23 mouse cellular contexts compared by ENCODE assay signal in the genomic region with DNA sequence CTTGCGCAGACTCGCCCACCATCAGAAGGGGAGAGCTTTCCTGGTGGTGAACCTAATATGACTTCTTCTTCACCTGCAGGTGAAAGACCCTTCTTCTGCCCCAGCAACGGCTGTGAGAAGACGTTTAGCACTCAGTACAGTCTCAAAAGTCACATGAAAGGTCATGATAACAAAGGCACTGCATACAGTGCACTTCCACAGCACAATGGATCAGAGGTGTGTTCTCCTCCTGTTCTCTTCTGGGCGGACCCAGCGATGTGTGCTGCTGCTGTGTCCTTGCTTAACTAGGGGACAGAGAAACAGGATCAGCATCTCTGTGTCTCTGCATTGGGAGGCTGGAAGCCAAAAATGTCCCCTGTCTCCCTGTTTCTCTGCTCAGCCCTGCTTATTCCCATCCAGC. TPM values are rescaled to one million over a fixed set of nuclear protein-coding genes. Genes with fewer than 3 reads are reported as not detected.
A peak's percentile ranks its signal among the peaks of the same experiment; 100 is the strongest.
DNase-seq lines count a peak whose midpoint lies in the region; ATAC-seq and TF ChIP-seq lines count a peak whose summit lies in the region.
"Had no signal": no experiment of that assay in that cellular context is flagged by ENCODE, and none has a peak within 500 bp of the region (broad histone marks: within the 10 kb centered on the region; RNA-seq: fewer than 3 reads in every experiment).

No protein-coding gene starts in this region.

- in situ Hi-C loops in ES-E14 (cut with MboI; ENCODE audit: low sequenced_read_pairs in 2 of 2, unreplicated experiment in 2 of 2), result no loop called here

- H3K4me3 ChIP-seq in ES-Bruce4 (ENCODE audit: low read depth, low read length), result peak overlapping the region; percentile 37
- peak overlapping the region; percentile 18 to 27; a peak in 2 of 4 replicates for H3K4me3 ChIP-seq in ES-E14 (ENCODE audit: insufficient read depth in 1 of 2, low read depth in 1 of 2, low read length in 2 of 2, poor library complexity in 1 of 2, severe bottlenecking in 1 of 2)
- no peak overlapping the region for H3K4me3 ChIP-seq in heart, embryonic 10.5 days
- no peak overlapping the region for H3K4me3 ChIP-seq in forebrain, embryonic 13.5 days
- H3K4me3 ChIP-seq: embryonic facial prominence, embryonic 10.5 days; embryonic facial prominence, embryonic 12.5 days had no signal

- TF ChIP-seq EP300 in ES-Bruce4 (IDR thresholded peaks at IDR 0.05; ENCODE audit: insufficient read depth, low read depth, low read length), result 0 out of 2 replicates have a peak, but pooled peaks have one; percentile 67

- 0 out of 2 replicates have a peak, but pooled peaks cover 3% of the 10 kb centered on the region for H3K36me3 ChIP-seq in ES-Bruce4 (ENCODE audit: control insufficient read depth, insufficient read depth, low read length, poor library complexity, severe bottlenecking)
- peaks cover 10% of the 10 kb centered on the region; the same call in 1 of the 2 replicates for H3K36me3 ChIP-seq in ES-E14 (ENCODE audit: control insufficient read depth, insufficient read depth, low read length, poor library complexity, severe bottlenecking)
- peaks cover 79% of the 10 kb centered on the region for H3K36me3 ChIP-seq in heart, embryonic 10.5 days
- H3K36me3 ChIP-seq in forebrain, embryonic 13.5 days (ENCODE audit: poor library complexity, severe bottlenecking), result peaks cover 83% of the 10 kb centered on the region

- H3K4me2 ChIP-seq in forebrain, embryonic 13.5 days, result no peak overlapping the region
- H3K4me2 ChIP-seq: embryonic facial prominence, embryonic 12.5 days had no signal

- no peak for TF ChIP-seq CTCF in ES-Bruce4 (IDR thresholded peaks at IDR 0.05; ENCODE audit: low read depth, low read length)

- H3K4me1 ChIP-seq in ES-Bruce4 (ENCODE audit: control insufficient read depth, insufficient read depth, low read length) (peaks cover 1% of the 10 kb centered on the region), ES-E14 (ENCODE audit: control insufficient read depth in 2 of 2, insufficient read depth in 2 of 2, low read length in 2 of 2, poor library complexity in 1 of 2) (peaks cover 3 to 16% of the 10 kb centered on the region in 2 experiments)
- H3K4me1 ChIP-seq in heart, embryonic 10.5 days, result no peaks in the 10 kb centered on the region
- H3K4me1 ChIP-seq in forebrain, embryonic 13.5 days, result no peaks in the 10 kb centered on the region
- H3K4me1 ChIP-seq: embryonic facial prominence, embryonic 10.5 days; embryonic facial prominence, embryonic 12.5 days had no signal

- ATAC-seq in forebrain, embryonic 13.5 days, result no peak
- ATAC-seq: forebrain, embryonic 14.5 days; forebrain, embryonic 16.5 days had no signal

- H3K27me3 ChIP-seq in ES-Bruce4 (ENCODE audit: control insufficient read depth, insufficient read depth, low read length, poor library complexity, severe bottlenecking), result no peaks in the 10 kb centered on the region
- H3K27me3 ChIP-seq in heart, embryonic 10.5 days (ENCODE audit: insufficient read depth, poor library complexity, severe bottlenecking), result no peaks in the 10 kb centered on the region
- H3K27me3 ChIP-seq in forebrain, embryonic 13.5 days, result no peaks in the 10 kb centered on the region
- H3K27me3 ChIP-seq: embryonic facial prominence, embryonic 12.5 days had no signal

- DNase-seq in ES-E14 (ENCODE audit: low read depth, low spot score), result peak; percentile 63
- peak; percentile 93 for DNase-seq in ZHBTc4 (ENCODE audit: low read depth, low spot score)
- no peak for DNase-seq in heart, embryonic 10.5 days (ENCODE audit: low spot score)
- no peak for DNase-seq in embryo, embryonic 9.5 days (ENCODE audit: extremely low spot score)
- DNase-seq: adrenal gland, adult 2 months; adrenal gland, postnatal 10 days; adrenal gland, postnatal 25 days; cerebellum, adult 11 months; cerebellum, adult 18-20 months; cerebellum, adult 8-10 months; cerebellum, adult 9-11 months; cerebellum, postnatal 14 days; cerebellum, postnatal 36 days; embryo, embryonic 11 days had no signal

- peak overlapping the region; percentile 55; the same call in 1 of the 2 replicates for H3K9ac ChIP-seq in ES-Bruce4 (ENCODE audit: low read depth, poor library complexity, severe bottlenecking)
- peak overlapping the region; percentile 34; the same call in 1 of the 2 replicates for H3K9ac ChIP-seq in ES-E14 (ENCODE audit: insufficient read depth, low read depth, low read length, poor library complexity, severe bottlenecking)
- no peak overlapping the region for H3K9ac ChIP-seq in forebrain, embryonic 13.5 days
- H3K9ac ChIP-seq: embryonic facial prominence, embryonic 12.5 days had no signal

- H3K27ac ChIP-seq in ES-Bruce4 (ENCODE audit: insufficient read depth, low read length) (peak overlapping the region; percentile 97), ES-E14 (ENCODE audit: insufficient read depth, low read depth, low read length, poor library complexity, severe bottlenecking) (peak overlapping the region; percentile 84)
- H3K27ac ChIP-seq in heart, embryonic 10.5 days, result no peak overlapping the region
- no peak overlapping the region for H3K27ac ChIP-seq in forebrain, embryonic 13.5 days
- H3K27ac ChIP-seq: embryonic facial prominence, embryonic 10.5 days; embryonic facial prominence, embryonic 12.5 days had no signal

- no peak for TF ChIP-seq POLR2A in ES-Bruce4 (IDR thresholded peaks at IDR 0.05; ENCODE audit: insufficient read depth, low read length)

- H3K9me3 ChIP-seq in ES-Bruce4 (replicated peaks; ENCODE audit: control insufficient read depth, insufficient read depth, low read length, poor library complexity, severe bottlenecking) (no peaks in the 10 kb centered on the region), ES-E14 (ENCODE audit: control insufficient read depth, insufficient read depth, low read depth, low read length) (no peaks in the 10 kb centered on the region)
- H3K9me3 ChIP-seq in heart, embryonic 10.5 days, result no peaks in the 10 kb centered on the region
- H3K9me3 ChIP-seq in forebrain, embryonic 13.5 days (replicated peaks), result no peaks in the 10 kb centered on the region
- H3K9me3 ChIP-seq: embryonic facial prominence, embryonic 10.5 days; embryonic facial prominence, embryonic 12.5 days had no signal

- WGBS in heart, embryonic 10.5 days, result 93% methylated on average over 6 of the region's 6 CpGs
- 92% methylated on average over 6 of the region's 6 CpGs for WGBS in forebrain, embryonic 13.5 days

TF ChIP-seq in ES-E14, 5 proteins besides CTCF, POLR2A, EP300 and RAD21:
- no peak for TF ChIP-seq ZC3H11A (IDR thresholded peaks at IDR 0.05; ENCODE audit: borderline replicate concordance, low read depth, low read length)
- TF ChIP-seq HCFC1 (IDR thresholded peaks at IDR 0.05; ENCODE audit: borderline replicate concordance, insufficient read depth, low read length), result 0 out of 2 replicates have a peak, but pooled peaks have one; percentile 22
TF ChIP-seq in ES-E14: peak in this region for 1.

RNA-seq across cellular contexts. Expression of a gene that starts 23.1 kb away (rescaled TPM):
- polyA plus RNA-seq in ES-Bruce4 (2011; ENCODE audit: insufficient read depth, insufficient read length, low read depth, missing spikeins), result 15.8 and 16.4 TPM in 2 replicates
- total RNA-seq in ES-E14 (2012; rRNA removed), result 10.1 and 15.4 TPM in 2 replicates
- polyA plus RNA-seq in heart, embryonic 10.5 days (2016; fragmentation: Nextera tagmentation; extraction: Ambion mirVana), result 16.1 and 16.9 TPM in 2 replicates
- polyA plus RNA-seq in forebrain, embryonic 13.5 days (2015; fragmentation: Nextera tagmentation; extraction: Ambion mirVana), result 15.8 and 16.4 TPM in 2 replicates

RNA-seq across cellular contexts. Expression of a gene that starts 25.5 kb away (rescaled TPM):
- 41.9 and 48.4 TPM in 2 replicates for polyA plus RNA-seq in ES-Bruce4 (2011; ENCODE audit: insufficient read depth, insufficient read length, low read depth, missing spikeins)
- 82.7 and 85.3 TPM in 2 replicates for total RNA-seq in ES-E14 (2012; rRNA removed)
- 25.8 and 39.3 TPM in 2 replicates for polyA plus RNA-seq in heart, embryonic 10.5 days (2016; fragmentation: Nextera tagmentation; extraction: Ambion mirVana)
- 45.8 and 51.4 TPM in 2 replicates for polyA plus RNA-seq in forebrain, embryonic 13.5 days (2015; fragmentation: Nextera tagmentation; extraction: Ambion mirVana)

RNA-seq across cellular contexts. Expression of a gene that starts 26.0 kb away (rescaled TPM):
- 15.1 and 16.0 TPM in 2 replicates for polyA plus RNA-seq in ES-Bruce4 (2011; ENCODE audit: insufficient read depth, insufficient read length, low read depth, missing spikeins)
- total RNA-seq in ES-E14 (2012; rRNA removed), result 21.4 and 25.8 TPM in 2 replicates
- polyA plus RNA-seq in heart, embryonic 10.5 days (2016; fragmentation: Nextera tagmentation; extraction: Ambion mirVana), result 45.0 and 58.0 TPM in 2 replicates
- 59.2 and 63.6 TPM in 2 replicates for polyA plus RNA-seq in forebrain, embryonic 13.5 days (2015; fragmentation: Nextera tagmentation; extraction: Ambion mirVana)

RNA-seq across cellular contexts. Expression of a gene that starts 37.0 kb away (rescaled TPM):
- 3.8 and 4.8 TPM in 2 replicates for polyA plus RNA-seq in ES-Bruce4 (2011; ENCODE audit: insufficient read depth, insufficient read length, low read depth, missing spikeins)
- 5.4 and 10.5 TPM in 2 replicates for total RNA-seq in ES-E14 (2012; rRNA removed)
- polyA plus RNA-seq in heart, embryonic 10.5 days (2016; fragmentation: Nextera tagmentation; extraction: Ambion mirVana), result 0.09 and 0.11 TPM in 2 replicates
- polyA plus RNA-seq in forebrain, embryonic 13.5 days (2015; fragmentation: Nextera tagmentation; extraction: Ambion mirVana), result 5.1 and 5.7 TPM in 2 replicates

RNA-seq across cellular contexts. Expression of a gene that starts 55.7 kb away (rescaled TPM):
- polyA plus RNA-seq in ES-Bruce4 (2011; ENCODE audit: insufficient read depth, insufficient read length, low read depth, missing spikeins), result 0.37 and 0.84 TPM in 2 replicates
- 0.54 and 0.95 TPM in 2 replicates for total RNA-seq in ES-E14 (2012; rRNA removed)
- 0.08 TPM in 1 of 2 replicates, not detected in the other for polyA plus RNA-seq in heart, embryonic 10.5 days (2016; fragmentation: Nextera tagmentation; extraction: Ambion mirVana)
- 0.94 and 1.2 TPM in 2 replicates for polyA plus RNA-seq in forebrain, embryonic 13.5 days (2015; fragmentation: Nextera tagmentation; extraction: Ambion mirVana)
- total RNA-seq: common myeloid progenitor, adult 5-6 weeks; MEL had no signal
- polyA plus RNA-seq: C2C12 had no signal

Comparison
In these comparisons a context has a peak if more than half of its experiments do, and no peak if none do; other contexts are left out.
1. H3K27ac ChIP-seq: peak in ES-Bruce4 (single experiment) and ES-E14 (single experiment); none in heart, embryonic 10.5 days (single experiment) and forebrain, embryonic 13.5 days (single experiment).
2. H3K4me3 ChIP-seq: peak in ES-Bruce4 (single experiment) and ES-E14 (2 of 2); none in heart, embryonic 10.5 days (single experiment) and forebrain, embryonic 13.5 days (single experiment).
3. DNase-seq: peak in ES-E14 (single experiment) and ZHBTc4 (single experiment); none in heart, embryonic 10.5 days (single experiment) and embryo, embryonic 9.5 days (single experiment).